ENCODE assay signal across 21 mouse cellular contexts in genomic region chr1:72673070-72673469, GRCm38 (mm10). TPM values are rescaled to one million over a fixed set of nuclear protein-coding genes. Genes with fewer than 3 reads are reported as not detected.
DNase-seq lines count a peak whose midpoint lies in the region; ATAC-seq and TF ChIP-seq lines count a peak whose summit lies in the region.
"Had no signal": no experiment of that assay in that cellular context is flagged by ENCODE, and none has a peak within 500 bp of the region (broad histone marks: within the 10 kb centered on the region; RNA-seq: fewer than 3 reads in every experiment).

No protein-coding gene starts in this region.

- no peaks in the 10 kb centered on the region for H3K9me3 ChIP-seq in hindbrain, postnatal 0 days (ENCODE audit: low read length)
- no peaks in the 10 kb centered on the region for H3K9me3 ChIP-seq in hindbrain, embryonic 10.5 days
- H3K9me3 ChIP-seq in heart, embryonic 10.5 days, result no peaks in the 10 kb centered on the region
- H3K9me3 ChIP-seq: heart, embryonic 13.5 days; hindbrain, embryonic 13.5 days; midbrain, embryonic 13.5 days had no signal

- H3K27me3 ChIP-seq in hindbrain, postnatal 0 days (ENCODE audit: insufficient read depth, low read length), result no peaks in the 10 kb centered on the region
- no peaks in the 10 kb centered on the region for H3K27me3 ChIP-seq in hindbrain, embryonic 10.5 days (ENCODE audit: insufficient read depth, poor library complexity, severe bottlenecking)
- no peaks in the 10 kb centered on the region for H3K27me3 ChIP-seq in heart, embryonic 10.5 days (ENCODE audit: insufficient read depth, poor library complexity, severe bottlenecking)
- H3K27me3 ChIP-seq: heart, embryonic 13.5 days; hindbrain, embryonic 13.5 days; midbrain, embryonic 13.5 days had no signal

- WGBS in hindbrain, postnatal 0 days, result 40% methylated on average over 3 of the region's 3 CpGs
- WGBS in hindbrain, embryonic 10.5 days, result 45% methylated on average over 3 of the region's 3 CpGs
- WGBS in heart, embryonic 10.5 days, result 57% methylated on average over 3 of the region's 3 CpGs

- 0 out of 2 replicates have a peak, but pooled peaks have one; percentile 10 for ATAC-seq in hindbrain, postnatal 0 days
- ATAC-seq: midbrain, embryonic 13.5 days; Patski had no signal

- peak overlapping the region; percentile 11; the same call in 1 of the 2 replicates for H3K27ac ChIP-seq in hindbrain, postnatal 0 days
- no peak overlapping the region for H3K27ac ChIP-seq in hindbrain, embryonic 10.5 days
- H3K27ac ChIP-seq in heart, embryonic 10.5 days, result no peak overlapping the region
- H3K27ac ChIP-seq: heart, embryonic 13.5 days; hindbrain, embryonic 13.5 days; liver, embryonic 14.5 days; midbrain, embryonic 13.5 days had no signal

- H3K4me3 ChIP-seq in hindbrain, postnatal 0 days (ENCODE audit: low read length), result no peak overlapping the region
- no peak overlapping the region for H3K4me3 ChIP-seq in hindbrain, embryonic 10.5 days
- H3K4me3 ChIP-seq in heart, embryonic 10.5 days, result no peak overlapping the region
- H3K4me3 ChIP-seq: heart, embryonic 13.5 days; hindbrain, embryonic 13.5 days; midbrain, embryonic 13.5 days had no signal

- H3K36me3 ChIP-seq in hindbrain, postnatal 0 days (ENCODE audit: insufficient read depth, low read length), result no peaks in the 10 kb centered on the region
- no peaks in the 10 kb centered on the region for H3K36me3 ChIP-seq in hindbrain, embryonic 10.5 days
- H3K36me3 ChIP-seq in heart, embryonic 10.5 days, result no peaks in the 10 kb centered on the region
- H3K36me3 ChIP-seq: heart, embryonic 13.5 days; hindbrain, embryonic 13.5 days; midbrain, embryonic 13.5 days had no signal

- TF ChIP-seq POLR2A in brain, embryonic 14.5 days (IDR thresholded peaks at IDR 0.05; ENCODE audit: borderline replicate concordance, extremely low read depth, insufficient read depth, insufficient read length, poor library complexity, severe bottlenecking), result no peak

- DNase-seq in hindbrain, postnatal 0 days (ENCODE audit: low spot score), result no peak
- DNase-seq in hindbrain, embryonic 10.5 days (ENCODE audit: low spot score), result no peak
- DNase-seq in ES-CJ7 (ENCODE audit: low read depth, low spot score), result peak; percentile 11
- peak; percentile 20 for DNase-seq in brain, embryonic 14.5 days (ENCODE audit: low read depth)
- DNase-seq in lung, postnatal 10 days, result peak; percentile 59
- DNase-seq in heart, embryonic 10.5 days (ENCODE audit: low spot score), result no peak
- no peak for DNase-seq in spleen, postnatal 36 days (ENCODE audit: low spot score in 2 of 2)
- DNase-seq: adrenal gland, adult 2 months; cerebellum, postnatal 25 days; gastrocnemius, postnatal 25 days; kidney, adult 11 months; kidney, postnatal 36 days; thymus, postnatal 4 days had no signal

- H3K4me2 ChIP-seq in hindbrain, postnatal 0 days (ENCODE audit: low read depth, low read length), result no peak overlapping the region
- H3K4me2 ChIP-seq: heart, embryonic 13.5 days; hindbrain, embryonic 13.5 days; midbrain, embryonic 13.5 days had no signal

- TF ChIP-seq CTCF in hindbrain, postnatal 0 days (IDR thresholded peaks at IDR 0.05; ENCODE audit: low read depth), result no peak
- TF ChIP-seq CTCF in brain, embryonic 14.5 days (IDR thresholded peaks at IDR 0.05; ENCODE audit: borderline replicate concordance, extremely low read depth, insufficient read depth, insufficient read length), result no peak

- no peak overlapping the region for H3K9ac ChIP-seq in hindbrain, postnatal 0 days (replicated peaks; ENCODE audit: low read length)
- H3K9ac ChIP-seq: heart, embryonic 13.5 days; hindbrain, embryonic 13.5 days; liver, embryonic 14.5 days; midbrain, embryonic 13.5 days had no signal

- H3K4me1 ChIP-seq in hindbrain, postnatal 0 days (ENCODE audit: insufficient read depth, low read length), result no peaks in the 10 kb centered on the region
- no peaks in the 10 kb centered on the region for H3K4me1 ChIP-seq in hindbrain, embryonic 10.5 days (replicated peaks)
- H3K4me1 ChIP-seq in heart, embryonic 10.5 days, result no peaks in the 10 kb centered on the region
- H3K4me1 ChIP-seq: heart, embryonic 13.5 days; hindbrain, embryonic 13.5 days; midbrain, embryonic 13.5 days had no signal

RNA-seq across cellular contexts. Expression of gene Ankar, which starts 27.3 kb away (rescaled TPM):
- not detected in 2 replicates for total RNA-seq in hindbrain, postnatal 0 days (2014; rRNA removed)
- polyA plus RNA-seq in hindbrain, postnatal 0 days (2015; fragmentation: Nextera tagmentation; extraction: Ambion mirVana), result not detected in 2 replicates
- not detected in 2 replicates for polyA plus RNA-seq in hindbrain, embryonic 10.5 days (2016; fragmentation: Nextera tagmentation; extraction: Ambion mirVana)
- 0.01 TPM in 1 of 2 replicates, not detected in the other for polyA plus RNA-seq in brain, embryonic 14.5 days (2012; rRNA removed)
- polyA plus RNA-seq in heart, embryonic 10.5 days (2016; fragmentation: Nextera tagmentation; extraction: Ambion mirVana), result not detected in 2 replicates
- total RNA-seq: adrenal gland, adult 2 months; gastrocnemius, postnatal 25 days; left cerebral cortex, adult 8-10 months had no signal
- polyA plus RNA-seq: adrenal gland, adult 2 months; heart, embryonic 13.5 days; hindbrain, embryonic 13.5 days; liver, embryonic 14.5 days; midbrain, embryonic 13.5 days; neural tube, embryonic 11.5 days; Patski; stomach, embryonic 14.5 days had no signal

RNA-seq across cellular contexts. Expression of gene Rpl37a, which starts 38.0 kb away (rescaled TPM):
- 336 and 437 TPM in 2 replicates for total RNA-seq in hindbrain, postnatal 0 days (2014; rRNA removed)
- polyA plus RNA-seq in hindbrain, postnatal 0 days (2015; fragmentation: Nextera tagmentation; extraction: Ambion mirVana), result 1,178 and 1,201 TPM in 2 replicates
- 1,371 and 1,426 TPM in 2 replicates for polyA plus RNA-seq in hindbrain, embryonic 10.5 days (2016; fragmentation: Nextera tagmentation; extraction: Ambion mirVana)
- polyA plus RNA-seq in brain, embryonic 14.5 days (2012; rRNA removed), result 1,149 and 1,406 TPM in 2 replicates
- polyA plus RNA-seq in heart, embryonic 10.5 days (2016; fragmentation: Nextera tagmentation; extraction: Ambion mirVana), result 999 and 1,018 TPM in 2 replicates

Comparison
In these comparisons a context has a peak if more than half of its experiments do, and no peak if none do; other contexts are left out.
1. DNase-seq: peak in ES-CJ7 (single experiment), brain, embryonic 14.5 days (single experiment) and lung, postnatal 10 days (single experiment); none in hindbrain, postnatal 0 days (single experiment), hindbrain, embryonic 10.5 days (single experiment), heart, embryonic 10.5 days (single experiment) and spleen, postnatal 36 days (0 of 2).